Comparison of ENCODE assay signal across 8 mouse cellular contexts in genomic region chr9:32031950-32032453, GRCm38 (mm10).
DNase-seq lines count a peak whose midpoint lies in the region; ATAC-seq and TF ChIP-seq lines count a peak whose summit lies in the region.

No protein-coding gene starts in this region.

- no peaks in the 10 kb centered on the region for H3K36me3 ChIP-seq in hindbrain, embryonic 13.5 days

- H3K4me1 ChIP-seq in hindbrain, embryonic 13.5 days (replicated peaks), result peaks cover 37% of the 10 kb centered on the region

- ATAC-seq in Patski, result peak; percentile 85
- peak; percentile 92 for ATAC-seq in hindbrain, embryonic 13.5 days (ENCODE audit: low FRiP score)

- CTCF ChIA-PET in Patski (lab: Charles Lee), result no interaction called here

- DNase-seq in Patski (ENCODE audit: low read depth, low spot score), result no peak
- DNase-seq in cerebellum, adult 9-11 months, result peak; percentile 57
- DNase-seq in frontal cortex, postnatal 25 days (ENCODE audit: low spot score in 2 of 2), result peak; percentile 63 to 69
- DNase-seq in left cerebral cortex, adult 11 months (ENCODE audit: low spot score), result peak; percentile 70
- peak; percentile 71 for DNase-seq in lung, postnatal 25 days (ENCODE audit: low spot score)
- peak; percentile 82 for DNase-seq in retina, postnatal 7 days (ENCODE audit: low read depth, low spot score)
- DNase-seq in urinary bladder, postnatal 10 days (ENCODE audit: low spot score), result peak; percentile 24

- in situ Hi-C loops in Patski (cut with MboI; ENCODE audit: low pct_unique_long_range_greater_than_20kb), result no loop called here

- no peak for TF ChIP-seq CTCF in Patski (IDR thresholded peaks at IDR 0.05)

- peak overlapping the region; percentile 96 for H3K9ac ChIP-seq in hindbrain, embryonic 13.5 days

- H3K27ac ChIP-seq in hindbrain, embryonic 13.5 days, result peak overlapping the region; percentile 92

- H3K4me3 ChIP-seq in hindbrain, embryonic 13.5 days, result peak overlapping the region; percentile 93

- no peaks in the 10 kb centered on the region for H3K27me3 ChIP-seq in Patski
- no peaks in the 10 kb centered on the region for H3K27me3 ChIP-seq in hindbrain, embryonic 13.5 days

- peak overlapping the region; percentile 78 for H3K4me2 ChIP-seq in hindbrain, embryonic 13.5 days

- H3K9me3 ChIP-seq in hindbrain, embryonic 13.5 days, result no peaks in the 10 kb centered on the region

- POLR2A ChIA-PET in Patski (lab: Charles Lee), result no interaction called here

- WGBS in hindbrain, embryonic 13.5 days, result under 1% methylated on average over 49 of the region's 64 CpGs
